Mouse (Mus musculus): Measurements from ENCODE around the gene Tbx10.

DNA sequence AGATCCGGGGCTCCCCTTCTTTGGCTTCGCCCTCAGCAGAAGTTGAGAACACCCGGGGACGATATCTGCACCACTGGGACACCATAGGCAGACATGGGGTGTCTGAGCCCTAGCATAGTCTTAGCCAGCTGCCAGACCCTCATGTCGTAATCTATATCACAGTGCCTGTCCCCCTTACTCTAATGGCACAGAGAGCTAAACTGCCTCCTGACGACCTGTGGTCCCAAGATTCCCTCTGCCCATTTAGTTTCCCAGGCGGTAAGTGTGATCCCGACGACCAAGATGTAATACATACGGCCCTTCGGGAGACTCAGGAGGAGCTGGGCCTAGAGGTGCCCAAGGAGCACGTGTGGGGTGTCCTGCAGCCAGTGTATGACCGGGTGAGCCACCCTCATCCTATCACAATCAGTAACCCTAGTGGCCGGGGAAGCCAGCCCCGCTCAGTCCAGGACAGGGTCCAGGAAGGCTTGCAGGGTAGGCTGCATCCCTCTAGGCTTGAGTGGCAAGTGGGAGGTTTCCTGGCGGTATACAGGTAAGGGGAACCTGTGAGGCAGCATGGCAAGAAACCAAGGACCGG is 8.5 kb downstream of the Tbx10 start:
- TF ChIP-seq POLR2A (IDR thresholded peaks at IDR 0.05; ENCODE audit: extremely low read depth, insufficient read depth, low read length), result no peak
- no peak for TF ChIP-seq CTCF (IDR thresholded peaks at IDR 0.05; ENCODE audit: extremely low read depth, insufficient read depth, low read length)
